Mouse (Mus musculus) forebrain, embryonic 11.5 days (tissue): ENCODE data around the gene Mapk3. TPM values are rescaled to one million over a fixed set of nuclear protein-coding genes. Genes with fewer than 3 reads are reported as not detected.

Source experiments
- ATAC-seq: fragments of 200-750 bp; cut with Nextera tagmentation; replicated peaks from 2 replicates; pipeline ENCODE4 v1.8.0; 2017; ENCODE audit warnings: moderate TSS enrichment; ENCODE audit not compliant: low FRiP score
- DNase-seq: peaks from one replicate; pipeline ENCODE4 v3.0.0-alpha.2; 2017; ENCODE audit warnings: low spot score
- H3K27ac ChIP-seq: fragments of 300-500 bp; sonication (generic); 2 replicates; pipeline ENCODE4 v1.5.1; 2014; ENCODE audit warnings: low read depth, low read length
- H3K27me3 ChIP-seq: fragments of 300-500 bp; sonication (generic); 2 replicates; pipeline ENCODE4 v1.6.1; 2014; ENCODE audit warnings: mild to moderate bottlenecking, low read length, mixed read lengths; ENCODE audit not compliant: control insufficient read depth, insufficient read depth
- H3K36me3 ChIP-seq: fragments of 300-500 bp; sonication (generic); 2 replicates; pipeline ENCODE4 v1.6.1; 2014; ENCODE audit warnings: mild to moderate bottlenecking, low read length, moderate library complexity, mixed read lengths; ENCODE audit not compliant: control insufficient read depth, insufficient read depth
- H3K4me1 ChIP-seq: fragments of 300-500 bp; sonication (generic); replicated peaks from 2 replicates; pipeline ENCODE4 v1.6.1; 2014; ENCODE audit warnings: low read length, mixed read lengths; ENCODE audit not compliant: control insufficient read depth, insufficient read depth
- H3K4me2 ChIP-seq: fragments of 300-500 bp; sonication (generic); 2 replicates; pipeline ENCODE4 v1.6.1; 2014; ENCODE audit warnings: low read depth, mild to moderate bottlenecking, low read length, moderate library complexity, mixed read lengths; ENCODE audit not compliant: severe bottlenecking
- H3K4me3 ChIP-seq: fragments of 300-500 bp; sonication (generic); 2 replicates; pipeline ENCODE4 v1.5.1; 2014; ENCODE audit warnings: low read depth, low read length
- H3K9ac ChIP-seq: fragments of 300-500 bp; sonication (generic); 2 replicates; pipeline ENCODE4 v1.6.1; 2014; ENCODE audit warnings: low read length
- H3K9me3 ChIP-seq: fragments of 300-500 bp; sonication (generic); 2 replicates; pipeline ENCODE4 v1.6.1; 2016; ENCODE audit warnings: low read length, mixed read lengths; ENCODE audit not compliant: control insufficient read depth
- WGBS: fragments of 180-500 bp; shearing (Covaris S2); extraction: QIAGEN DNeasy Blood & Tissue Kit; methylation state at CpG from one replicate; pipeline ENCODE4 v1.1.7; 2014; 5-methylcytosine and 5-hydroxymethylcytosine counted together
- polyA plus RNA-seq: library from polyadenylated mRNA; unstranded; fragments of >200 nt; fragmentation: Nextera tagmentation; extraction: Ambion mirVana; gene quantifications from 2 replicates; pipeline ENCODE4 v1.2.1, GENCODE M21; 2014

Mapk3 gene
- polyA plus RNA-seq, 1 experiment from 2014 or later: 40.1 TPM

DNA sequence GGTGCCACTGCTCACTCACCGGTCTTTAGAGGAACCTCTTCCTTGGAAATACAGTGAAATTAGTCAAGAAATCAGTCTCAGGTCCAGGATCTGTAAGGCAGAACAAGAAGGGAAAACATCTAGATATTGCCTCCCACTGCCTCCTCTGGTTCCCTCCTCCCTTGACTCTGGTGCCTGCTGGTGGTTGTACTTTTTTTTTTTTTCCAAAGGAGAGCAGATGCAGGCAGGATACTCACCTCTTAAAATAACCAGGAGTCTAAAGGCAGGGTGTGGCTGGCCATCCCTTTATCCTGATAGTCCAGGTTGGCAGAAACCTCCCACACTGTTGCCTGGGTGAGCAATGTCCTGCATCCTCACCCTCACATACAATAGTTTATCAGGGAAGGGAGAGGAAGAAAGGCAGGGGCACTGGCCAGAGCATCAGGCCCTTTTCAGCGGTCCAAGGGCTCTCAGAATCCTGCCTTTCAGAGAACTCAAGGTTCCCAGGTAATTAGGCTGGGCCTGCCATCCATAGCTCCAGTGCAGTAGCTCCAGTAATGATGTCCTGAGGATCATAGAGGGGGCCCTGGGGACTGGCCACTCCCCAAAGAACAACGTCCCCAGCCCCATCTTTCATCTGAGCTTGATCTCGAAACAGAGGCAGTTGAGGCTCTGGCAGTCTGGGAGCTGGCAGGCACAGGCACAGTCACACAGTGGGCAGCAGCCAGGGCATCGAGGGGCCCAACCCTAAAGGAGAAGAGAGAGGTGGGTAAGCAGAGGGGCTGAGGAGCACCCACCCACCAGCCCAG, 41.1 kb downstream of the Mapk3 start:
- DNase-seq: no peak
- Histone ChIP-seq H3K9me3 (no peaks in the 10 kb centered on the region), H3K27ac (peak overlapping the region; percentile 92), H3K9ac (peak overlapping the region; percentile 74), H3K4me1 (peaks cover 30% of the 10 kb centered on the region), H3K4me2 (peak overlapping the region; percentile 79), H3K36me3 (peaks cover 11% of the 10 kb centered on the region; the same call in 1 of the 2 replicates), H3K27me3 (no peaks in the 10 kb centered on the region), H3K4me3 (peak overlapping the region; percentile 68; the same call in 1 of the 2 replicates)
- WGBS: 49% methylated on average over 5 of the region's 5 CpGs
- no peak for ATAC-seq

DNA sequence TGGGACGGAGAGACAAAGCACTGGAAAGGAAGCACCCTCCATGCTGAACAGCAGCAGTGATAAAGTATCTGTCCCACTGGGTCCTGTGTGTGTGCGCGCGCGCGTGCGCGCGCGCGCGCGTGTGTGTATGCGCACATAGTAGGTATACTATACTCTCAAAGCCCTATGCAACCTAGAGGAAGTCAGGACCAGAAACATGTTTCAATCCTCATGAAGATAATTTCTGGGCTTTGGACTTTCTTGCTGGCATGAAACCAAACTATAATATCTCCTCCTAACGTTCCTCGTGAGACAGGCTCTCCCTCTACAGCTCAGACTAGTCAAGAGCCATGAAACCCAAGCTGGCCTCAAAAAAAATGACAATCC, 41.6 kb downstream of the Mapk3 start:
- no peak for DNase-seq
- whole genome bisulfite sequencing: 95% methylated on average over 16 of the region's 16 CpGs
- no peaks in the 10 kb centered on the region for H3K27me3 ChIP-seq
- H3K9ac ChIP-seq: no peak overlapping the region
- no peaks in the 10 kb centered on the region for H3K9me3 ChIP-seq
- no peak for ATAC-seq
- H3K36me3 ChIP-seq: peaks cover 9% of the 10 kb centered on the region; the same call in 1 of the 2 replicates
- H3K4me2 ChIP-seq: no peak overlapping the region
- H3K4me1 ChIP-seq: peaks cover 30% of the 10 kb centered on the region
- no peak overlapping the region for H3K27ac ChIP-seq
- no peak overlapping the region for H3K4me3 ChIP-seq

DNA sequence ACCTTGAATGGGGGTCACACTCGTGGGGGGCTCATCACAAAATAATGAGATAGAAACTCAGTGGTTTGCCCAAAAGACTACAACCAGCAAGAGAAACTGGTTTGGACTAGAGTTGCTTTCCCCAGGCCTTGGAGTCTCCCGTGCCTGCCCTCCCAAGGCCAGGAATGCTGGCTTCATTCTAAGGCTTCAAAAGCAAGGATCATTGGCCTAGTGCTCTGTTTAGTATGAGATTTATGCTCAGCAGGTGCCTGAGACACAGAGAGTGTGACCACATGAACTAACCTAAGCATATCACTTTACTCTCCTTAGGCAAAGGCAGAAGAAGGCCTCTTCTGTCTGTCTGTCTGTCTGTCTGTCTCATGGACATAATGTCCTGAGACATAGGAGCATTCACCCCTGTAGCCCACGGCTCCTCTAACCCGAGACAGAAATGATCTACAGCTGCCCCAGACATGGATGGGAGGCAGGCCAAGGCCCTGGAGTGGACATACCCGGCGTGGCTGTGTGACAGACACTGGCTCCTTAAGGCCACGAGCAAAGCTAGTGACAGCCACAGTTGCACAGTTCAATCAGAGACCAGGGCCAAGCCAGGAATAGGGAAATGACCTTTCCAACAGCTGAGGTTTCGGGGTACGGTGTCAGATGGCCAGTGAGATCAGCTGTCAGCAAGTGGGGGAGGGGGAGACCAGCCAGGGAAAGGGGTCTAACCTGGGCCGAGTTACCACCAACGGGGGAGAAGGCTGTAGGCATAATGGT, 42.9 kb downstream of the Mapk3 start:
- H3K36me3 ChIP-seq: peaks cover 4% of the 10 kb centered on the region; the same call in 1 of the 2 replicates
- no peak for DNase-seq
- H3K4me1 ChIP-seq: peaks cover 20% of the 10 kb centered on the region
- no peak overlapping the region for H3K4me3 ChIP-seq
- H3K4me2 ChIP-seq: no peak overlapping the region
- H3K27ac ChIP-seq: no peak overlapping the region
- H3K9ac ChIP-seq: no peak overlapping the region
- 91% methylated on average over 11 of the region's 11 CpGs for WGBS
- H3K9me3 ChIP-seq: no peaks in the 10 kb centered on the region
- no peaks in the 10 kb centered on the region for H3K27me3 ChIP-seq
- no peak for ATAC-seq

- DNase-seq: no peak
- Histone ChIP-seq H3K4me1 (peaks cover 16% of the 10 kb centered on the region), H3K4me2 (no peak overlapping the region), H3K36me3 (peaks cover 4% of the 10 kb centered on the region; the same call in 1 of the 2 replicates), H3K27ac (no peak overlapping the region), H3K9me3 (no peaks in the 10 kb centered on the region), H3K27me3 (no peaks in the 10 kb centered on the region), H3K9ac (no peak overlapping the region), H3K4me3 (no peak overlapping the region)
- no peak for ATAC-seq
- 92% methylated on average over 6 of the region's 6 CpGs for WGBS
Observed at GRCm38 (mm10) chr7:126803181-126803580, 43.8 kb downstream of the Mapk3 start.

DNA sequence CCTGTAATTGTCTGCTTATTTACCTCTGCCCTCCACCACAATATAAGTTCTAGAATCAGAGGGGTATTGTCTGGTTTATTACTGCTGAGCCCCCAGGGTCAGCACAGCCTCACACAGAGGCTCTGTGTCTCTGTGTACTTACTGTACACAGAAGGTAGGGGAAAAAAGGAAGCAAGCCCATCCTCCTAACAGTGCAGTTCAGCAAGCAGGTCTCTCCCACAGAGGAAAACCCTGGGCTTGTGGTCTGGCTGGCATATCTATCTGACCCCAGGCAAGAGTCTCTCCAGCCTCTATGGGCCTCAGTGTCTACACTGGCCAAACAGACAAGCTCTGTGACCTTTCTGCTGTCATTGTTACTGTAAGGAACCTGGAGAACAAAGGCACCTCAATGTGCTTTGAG, 44.4 kb downstream of the Mapk3 start:
- H3K9ac ChIP-seq: peak overlapping the region; percentile 8; the same call in 1 of the 2 replicates
- ATAC-seq (no peak), DNase-seq (no peak)
- H3K9me3 ChIP-seq: no peaks in the 10 kb centered on the region
- H3K4me2 ChIP-seq: no peak overlapping the region
- H3K36me3 ChIP-seq: peaks cover 4% of the 10 kb centered on the region; the same call in 1 of the 2 replicates
- no peak overlapping the region for H3K4me3 ChIP-seq
- H3K27me3 ChIP-seq: no peaks in the 10 kb centered on the region
- H3K4me1 ChIP-seq: peaks cover 19% of the 10 kb centered on the region
- no peak overlapping the region for H3K27ac ChIP-seq

DNA sequence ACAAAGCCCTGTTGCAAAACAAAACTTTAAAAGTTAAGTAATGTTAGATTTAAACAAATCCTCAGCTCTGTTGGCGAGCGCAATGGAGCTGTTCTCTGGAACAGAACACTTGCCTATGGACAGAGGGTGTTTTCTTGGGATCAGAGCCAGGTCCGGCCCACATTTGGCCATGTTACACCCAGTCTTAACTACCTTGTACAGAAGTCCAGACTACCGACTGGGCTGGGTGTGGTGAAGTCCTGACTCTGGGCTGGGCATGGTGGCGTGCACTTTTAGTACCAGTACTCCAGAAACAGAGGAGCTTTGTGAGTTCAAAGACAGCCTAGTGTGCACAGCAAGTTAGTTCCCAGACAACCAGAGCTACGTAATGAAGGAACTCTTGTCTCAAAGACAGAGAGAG, 47.6 kb downstream of the Mapk3 start:
- H3K36me3 ChIP-seq: peaks cover 4% of the 10 kb centered on the region; the same call in 1 of the 2 replicates
- no peak overlapping the region for H3K4me3 ChIP-seq
- ATAC-seq: no peak
- no peak overlapping the region for H3K4me2 ChIP-seq
- no peak overlapping the region for H3K9ac ChIP-seq
- H3K9me3 ChIP-seq: no peaks in the 10 kb centered on the region
- 91% methylated on average over 6 of the region's 6 CpGs for WGBS
- DNase-seq: no peak
- no peak overlapping the region for H3K27ac ChIP-seq
- peaks cover 8% of the 10 kb centered on the region; the same call in 1 of the 2 replicates for H3K4me1 ChIP-seq
- H3K27me3 ChIP-seq: no peaks in the 10 kb centered on the region

- DNase-seq (no peak), ATAC-seq (no peak)
- H3K4me3 ChIP-seq: no peak overlapping the region
- peaks cover 8% of the 10 kb centered on the region; the same call in 1 of the 2 replicates for H3K4me1 ChIP-seq
- H3K4me2 ChIP-seq: peak overlapping the region; percentile 83; the same call in 1 of the 2 replicates
- WGBS: 82% methylated on average over 4 of the region's 4 CpGs
- H3K27me3 ChIP-seq: no peaks in the 10 kb centered on the region
- H3K27ac ChIP-seq: no peak overlapping the region
- peaks cover 4% of the 10 kb centered on the region; the same call in 1 of the 2 replicates for H3K36me3 ChIP-seq
- peak overlapping the region; percentile 87; the same call in 1 of the 2 replicates for H3K9ac ChIP-seq
- no peaks in the 10 kb centered on the region for H3K9me3 ChIP-seq
Observed at GRCm38 (mm10) chr7:126807405-126807804, 48.0 kb downstream of the Mapk3 start.

GRCm38 (mm10) chr7:126808703-126809455, 49.5 kb downstream of the Mapk3 start:
- peaks cover 8% of the 10 kb centered on the region; the same call in 1 of the 2 replicates for H3K4me1 ChIP-seq
- H3K27me3 ChIP-seq: no peaks in the 10 kb centered on the region
- ATAC-seq (peak; percentile 95), DNase-seq (peak; percentile 93)
- H3K9me3 ChIP-seq: no peaks in the 10 kb centered on the region
- H3K9ac ChIP-seq: peak overlapping the region; percentile 87
- peak overlapping the region; percentile 80 for H3K27ac ChIP-seq
- peak overlapping the region; percentile 64 for H3K4me3 ChIP-seq
- H3K4me2 ChIP-seq: peak overlapping the region; percentile 83
- peaks cover 3% of the 10 kb centered on the region; the same call in 1 of the 2 replicates for H3K36me3 ChIP-seq
- WGBS: under 1% methylated on average over 43 of the region's 43 CpGs
